Mouse (Mus musculus) spleen, postnatal 14 days (tissue): ENCODE measurements around the gene Fkbp1a.
A peak's percentile ranks its signal among the peaks of the same experiment; 100 is the strongest.

Experiments used
- DNase-seq, 2 experiments: peaks; one replicate each; pipeline ENCODE4 v3.0.0; 2021 to 2022; ENCODE audit warnings: low spot score in 2 of 2

The Fkbp1a gene

GRCm38 (mm10) chr2:151542323-151543062 lies at the start of gene Fkbp1a:
TSS of gene Fkbp1a (plus strand) at chr2:151542483.
- DNase-seq = peak; percentile 81 to 85

DNA sequence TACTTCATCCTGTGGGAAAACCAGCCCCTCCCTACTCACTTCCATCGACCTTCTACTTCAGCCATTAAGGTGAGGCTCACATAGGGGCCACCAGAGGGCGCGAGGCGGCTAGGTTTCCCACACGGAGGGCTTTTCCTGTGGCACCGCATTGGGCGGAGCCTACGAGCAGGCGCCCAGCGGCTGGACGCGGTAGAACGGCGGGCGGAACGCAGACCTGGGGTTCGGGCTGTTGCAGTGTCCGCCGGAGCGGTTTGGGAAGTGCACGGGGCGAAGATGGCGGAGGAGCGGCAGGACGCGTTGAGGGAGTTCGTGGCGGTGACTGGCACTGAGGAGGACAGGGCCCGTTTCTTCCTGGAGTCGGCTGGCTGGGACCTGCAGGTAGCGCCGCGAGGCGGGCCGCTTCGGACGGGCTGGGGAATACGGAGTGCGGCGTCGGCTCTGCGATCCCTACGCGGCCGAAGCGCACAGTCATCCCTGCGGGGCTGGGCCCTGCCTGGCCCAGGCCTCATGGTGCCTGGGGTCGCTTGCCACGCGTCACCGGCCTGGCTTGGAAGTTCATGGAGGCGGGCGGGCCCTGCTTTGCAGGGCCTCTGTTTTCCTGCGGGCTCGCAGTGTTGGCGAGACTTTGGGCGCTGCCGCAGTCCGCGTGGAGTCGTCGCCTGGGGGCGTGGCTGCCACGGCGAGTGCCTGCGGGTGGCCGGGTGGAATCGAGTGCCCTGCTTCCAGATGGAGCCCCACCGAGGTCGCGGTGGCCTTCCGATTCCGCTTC lies 48.1 kb upstream of the Fkbp1a start, which contains the start of gene Nsfl1c:
TSS of gene Nsfl1c (plus strand) at position 148 of the 769 bp plus-strand sequence.
- DNase-seq = peak; percentile 89 to 95

- DNase-seq = no peak
Measured at GRCm38 (mm10) chr2:151498358-151498757, 43.9 kb upstream of the Fkbp1a start.

- no peak for DNase-seq
Measured at GRCm38 (mm10) chr2:151500442-151501007, 41.8 kb upstream of the Fkbp1a start.

DNA sequence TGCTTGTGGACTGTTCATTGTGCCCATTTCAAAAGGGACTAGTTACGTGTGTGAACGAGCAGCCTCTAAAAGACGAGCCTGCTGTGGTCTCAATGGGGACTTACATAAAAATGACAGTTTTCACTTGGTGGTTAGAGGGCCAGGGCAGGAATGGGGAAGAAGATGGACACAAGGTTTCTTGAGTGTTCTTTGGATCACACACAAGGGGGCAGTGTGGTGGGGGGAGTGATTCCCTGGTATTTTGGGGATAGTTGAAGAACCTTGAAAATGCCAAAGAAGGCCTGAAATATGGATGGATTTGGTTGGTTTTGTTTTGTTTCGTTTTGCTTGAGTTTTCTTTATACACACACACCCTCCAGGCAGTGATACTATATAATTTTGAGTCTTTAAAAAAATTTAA lies 38.1 kb upstream of the Fkbp1a start:
- no peak for DNase-seq

DNA sequence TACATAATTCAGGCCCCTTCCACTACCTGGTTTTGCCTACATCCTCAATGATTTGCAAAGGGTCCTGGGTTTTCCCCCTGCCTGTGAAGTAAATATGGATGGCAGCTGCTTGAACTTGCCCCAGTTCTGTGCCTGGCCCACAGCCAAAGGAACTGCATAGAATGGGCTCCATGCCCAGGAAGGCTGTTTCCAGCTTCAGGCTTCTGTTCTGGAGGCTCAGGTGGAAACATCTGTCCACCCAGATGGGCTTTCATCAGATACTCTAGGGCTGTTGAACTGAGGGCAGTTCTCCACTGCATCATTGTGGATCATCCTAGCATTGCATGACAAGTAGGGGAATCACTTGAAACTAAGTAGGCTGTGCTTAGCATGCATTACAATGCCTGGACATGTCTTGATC lies 30.1 kb upstream of the Fkbp1a start:
- DNase-seq = no peak

- DNase-seq = no peak
Measured at GRCm38 (mm10) chr2:151513525-151514285, 28.6 kb upstream of the Fkbp1a start.

GRCm38 (mm10) chr2:151519000-151519399 lies 23.3 kb upstream of the Fkbp1a start:
- no peak for DNase-seq

- DNase-seq = no peak
Measured at GRCm38 (mm10) chr2:151524324-151525041, 17.8 kb upstream of the Fkbp1a start.

DNA sequence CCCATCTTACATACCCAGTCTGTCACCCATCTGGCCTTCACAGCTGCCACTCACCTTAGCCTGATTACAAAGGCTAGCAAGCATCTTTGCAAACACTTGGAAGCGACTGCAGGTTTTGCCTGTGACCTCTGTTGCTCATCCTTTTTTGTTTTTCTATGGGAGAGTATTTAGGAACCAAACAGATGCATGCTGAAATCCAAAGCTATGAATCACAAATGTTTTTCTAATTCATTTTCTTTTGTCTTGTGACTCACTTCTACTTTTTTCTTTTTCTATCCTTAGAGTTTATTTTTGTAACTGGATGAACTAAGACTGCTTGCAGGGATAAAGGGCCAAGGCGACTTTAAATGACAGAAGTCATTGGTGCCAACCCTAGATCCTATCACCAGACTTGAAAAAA lies 16.8 kb upstream of the Fkbp1a start:
- no peak for DNase-seq

GRCm38 (mm10) chr2:151528066-151528465 lies 14.2 kb upstream of the Fkbp1a start:
- no peak for DNase-seq

DNA sequence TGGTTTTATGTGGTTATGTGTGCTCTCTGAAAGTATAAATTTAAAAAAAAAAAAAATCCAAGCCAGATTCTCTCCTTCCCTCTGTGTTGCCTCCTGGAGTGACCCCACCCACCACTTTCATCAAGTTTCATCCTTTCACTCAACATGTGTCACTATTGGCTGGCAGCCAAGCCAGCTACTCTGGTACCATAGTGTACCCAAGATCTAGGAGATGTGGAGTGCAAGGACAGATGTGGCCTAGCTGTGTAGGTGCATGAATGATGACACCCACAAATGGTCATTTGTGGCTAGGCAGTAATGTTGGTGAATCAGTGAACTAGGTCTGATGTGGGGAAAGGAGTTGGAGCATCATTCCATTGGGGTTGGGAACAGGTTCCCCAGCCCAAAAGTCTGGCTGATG lies 13.1 kb upstream of the Fkbp1a start:
- DNase-seq = no peak

DNA sequence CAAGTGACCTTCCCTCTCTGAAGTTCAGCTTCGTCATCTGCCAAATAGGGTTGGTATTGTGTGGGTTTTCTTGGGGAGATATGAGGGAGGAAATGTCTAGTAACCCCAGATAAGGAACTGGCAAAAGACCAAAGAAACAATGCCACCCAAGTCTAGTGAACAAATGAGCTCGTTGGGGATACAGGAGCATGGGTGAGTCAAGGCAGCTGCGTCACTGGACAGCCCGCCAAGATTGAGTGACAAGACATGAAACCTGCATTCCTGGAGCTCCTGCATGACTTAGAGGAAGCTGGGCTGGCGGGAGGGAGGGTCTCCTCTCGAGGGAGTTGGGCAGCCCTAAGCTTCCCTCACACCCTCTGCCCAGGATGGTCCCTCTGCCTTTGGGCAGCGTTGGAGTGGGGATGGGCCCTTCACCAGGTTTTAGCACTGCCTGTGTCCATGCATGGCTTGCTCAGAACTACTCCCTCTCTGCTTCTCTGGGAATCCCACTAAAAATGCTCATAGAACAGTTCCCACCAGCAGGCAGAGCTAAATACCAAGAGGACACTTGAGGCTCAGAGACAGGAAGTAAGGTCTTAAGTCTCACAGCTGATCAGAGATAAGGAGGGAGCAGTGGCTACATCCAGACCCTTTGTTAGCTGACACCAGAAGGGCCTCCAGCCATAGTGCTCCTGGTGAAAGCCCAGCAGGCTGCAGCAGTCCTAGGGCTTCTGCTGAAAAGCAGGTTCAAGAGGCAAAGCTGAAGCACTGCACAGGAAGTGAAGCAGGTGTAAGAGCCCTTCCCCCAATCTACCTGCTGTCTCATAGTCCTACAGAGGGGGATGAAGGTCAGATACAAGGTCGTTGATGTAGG lies 11.7 kb upstream of the Fkbp1a start:
- no peak for DNase-seq

GRCm38 (mm10) chr2:151533632-151534031 lies 8.7 kb upstream of the Fkbp1a start:
- DNase-seq = no peak

GRCm38 (mm10) chr2:151535961-151536617 lies 6.2 kb upstream of the Fkbp1a start:
- DNase-seq = no peak

- DNase-seq = no peak
Measured at GRCm38 (mm10) chr2:151536618-151536974, 5.7 kb upstream of the Fkbp1a start.

GRCm38 (mm10) chr2:151538646-151539045 lies 3.6 kb upstream of the Fkbp1a start:
- DNase-seq = no peak

- no peak for DNase-seq
Measured at GRCm38 (mm10) chr2:151543063-151543895, 996 bp downstream of the Fkbp1a start.

DNA sequence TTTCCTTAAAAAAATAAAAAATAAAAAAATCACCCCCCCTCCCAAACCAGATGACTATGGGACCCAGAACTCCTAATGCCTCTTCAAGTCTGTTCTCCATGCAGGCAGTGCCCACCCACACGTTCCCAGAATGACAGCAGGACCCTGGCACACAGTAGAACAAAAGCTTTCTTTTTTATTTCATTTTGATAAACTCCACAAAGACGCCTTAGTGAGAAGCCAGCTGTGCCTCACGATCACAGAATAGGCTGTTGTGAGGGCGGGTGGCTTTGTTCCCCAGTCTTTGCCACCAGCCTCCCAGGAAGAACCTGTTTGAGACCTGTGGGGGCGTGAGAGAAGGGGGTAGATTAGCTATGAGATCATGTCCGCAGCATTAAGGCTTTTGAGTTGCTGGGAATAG lies 2.4 kb downstream of the Fkbp1a start:
- no peak for DNase-seq
